Mouse (Mus musculus): Measurements from ENCODE around the gene Adam33.
"Not testable (repeated sequence)": the region's sequence is repeated elsewhere in the genome, so short reads cannot be mapped to it uniquely, and the experiment has no call there.

Gene Adam33

DNA sequence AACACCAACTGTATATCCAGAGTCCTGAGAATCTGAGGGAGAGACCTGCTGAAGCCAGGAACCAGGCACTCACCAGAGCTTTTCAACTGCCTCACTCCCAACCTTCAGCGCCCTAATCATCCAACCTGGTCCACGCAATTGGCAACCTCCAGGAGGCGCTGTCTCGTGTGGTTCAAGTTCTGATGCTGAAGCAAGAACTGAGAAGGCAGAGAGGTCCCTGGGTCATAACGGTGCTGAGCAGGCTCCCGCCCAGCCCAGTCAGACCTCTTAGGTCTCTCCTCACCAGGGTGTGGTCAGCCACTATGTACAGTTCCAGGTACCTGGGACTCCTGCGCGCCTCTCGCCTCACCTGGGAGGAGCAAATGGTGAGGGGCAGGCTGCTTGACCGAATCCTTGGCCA lies 8.0 kb downstream of the Adam33 start:
- DNase-seq, result no peak

GRCm38 (mm10) chr2:131054646-131055264 lies 8.9 kb downstream of the Adam33 start:
- DNase-seq, result no peak

- no peak for DNase-seq
These were observed 9.6 kb downstream of the Adam33 start for GRCm38 (mm10) chr2:131053851-131054645.

DNA sequence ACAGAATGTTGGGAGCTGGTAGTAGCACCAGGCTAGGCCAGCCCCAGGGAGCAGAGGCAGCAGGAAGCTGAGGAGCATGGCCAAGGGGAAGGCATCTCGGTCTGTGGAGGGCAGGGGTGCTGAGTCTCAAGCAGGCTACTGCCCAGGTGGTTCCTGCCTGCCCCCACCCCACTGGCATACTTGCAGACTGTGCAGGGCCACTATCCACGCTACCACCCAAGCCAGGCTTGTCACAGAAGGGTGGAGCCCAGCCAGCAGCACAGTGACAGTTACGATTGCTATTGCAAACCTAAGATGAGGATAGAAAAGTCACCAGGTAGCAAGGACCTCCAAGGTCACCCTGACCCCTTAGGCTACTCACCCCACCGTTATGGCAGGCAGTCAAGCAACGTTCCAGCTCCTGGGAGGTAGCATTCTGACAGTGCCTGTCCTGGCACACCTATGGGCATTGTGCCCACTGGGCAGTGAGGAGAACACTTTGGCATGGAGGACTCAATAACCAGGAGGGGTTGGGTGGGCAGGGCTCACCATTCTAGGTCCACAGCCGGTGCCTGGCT lies 10.7 kb downstream of the Adam33 start:
- no peak for DNase-seq

- no peak for DNase-seq
These were observed 11.6 kb downstream of the Adam33 start for GRCm38 (mm10) chr2:131052043-131052442.

- no peak for DNase-seq
These were observed 17.6 kb downstream of the Adam33 start for GRCm38 (mm10) chr2:131046025-131046424.

DNA sequence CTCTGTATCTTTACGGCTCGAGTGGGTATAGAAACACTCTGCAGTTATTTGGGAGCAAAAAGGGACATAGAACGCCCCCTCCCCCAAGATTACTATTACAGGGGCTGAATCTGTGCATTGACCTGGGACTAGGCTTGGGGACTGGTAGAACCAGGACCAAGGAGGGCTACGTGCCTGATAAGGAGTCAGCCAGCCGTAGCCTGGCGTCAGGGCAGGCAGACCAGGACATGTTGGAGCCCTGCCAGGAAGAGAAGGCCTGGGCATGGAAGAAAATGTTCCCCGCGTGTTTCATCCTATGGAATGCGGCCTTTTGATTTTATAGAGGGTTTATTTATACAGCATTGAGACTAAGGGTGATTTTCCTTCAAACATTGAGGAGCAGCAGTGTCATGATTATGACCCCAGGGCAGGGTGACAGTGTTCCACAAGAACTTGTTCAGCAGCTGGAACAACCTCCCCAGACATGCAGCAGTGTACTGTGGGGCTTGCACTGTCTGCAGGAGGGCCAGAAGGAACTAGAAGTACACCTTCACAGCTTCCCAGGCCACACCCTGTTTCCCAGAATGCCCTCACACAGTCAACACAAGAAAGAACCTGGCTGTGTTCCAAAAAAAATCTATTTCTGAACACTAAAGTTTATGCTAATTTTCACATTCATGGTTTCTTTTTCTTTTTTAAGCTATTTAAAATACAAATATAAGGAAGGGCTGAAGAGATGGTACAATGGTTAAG lies 18.5 kb downstream of the Adam33 start:
- DNase-seq, result no peak

- DNase-seq, result no peak
These were observed 19.2 kb downstream of the Adam33 start for GRCm38 (mm10) chr2:131044354-131044852.

- no peak for DNase-seq
These were observed 20.6 kb downstream of the Adam33 start, which contains the start of gene Gfra4 for GRCm38 (mm10) chr2:131042988-131043387. TSS of gene Gfra4 (minus strand) at chr2:131043088.

DNA sequence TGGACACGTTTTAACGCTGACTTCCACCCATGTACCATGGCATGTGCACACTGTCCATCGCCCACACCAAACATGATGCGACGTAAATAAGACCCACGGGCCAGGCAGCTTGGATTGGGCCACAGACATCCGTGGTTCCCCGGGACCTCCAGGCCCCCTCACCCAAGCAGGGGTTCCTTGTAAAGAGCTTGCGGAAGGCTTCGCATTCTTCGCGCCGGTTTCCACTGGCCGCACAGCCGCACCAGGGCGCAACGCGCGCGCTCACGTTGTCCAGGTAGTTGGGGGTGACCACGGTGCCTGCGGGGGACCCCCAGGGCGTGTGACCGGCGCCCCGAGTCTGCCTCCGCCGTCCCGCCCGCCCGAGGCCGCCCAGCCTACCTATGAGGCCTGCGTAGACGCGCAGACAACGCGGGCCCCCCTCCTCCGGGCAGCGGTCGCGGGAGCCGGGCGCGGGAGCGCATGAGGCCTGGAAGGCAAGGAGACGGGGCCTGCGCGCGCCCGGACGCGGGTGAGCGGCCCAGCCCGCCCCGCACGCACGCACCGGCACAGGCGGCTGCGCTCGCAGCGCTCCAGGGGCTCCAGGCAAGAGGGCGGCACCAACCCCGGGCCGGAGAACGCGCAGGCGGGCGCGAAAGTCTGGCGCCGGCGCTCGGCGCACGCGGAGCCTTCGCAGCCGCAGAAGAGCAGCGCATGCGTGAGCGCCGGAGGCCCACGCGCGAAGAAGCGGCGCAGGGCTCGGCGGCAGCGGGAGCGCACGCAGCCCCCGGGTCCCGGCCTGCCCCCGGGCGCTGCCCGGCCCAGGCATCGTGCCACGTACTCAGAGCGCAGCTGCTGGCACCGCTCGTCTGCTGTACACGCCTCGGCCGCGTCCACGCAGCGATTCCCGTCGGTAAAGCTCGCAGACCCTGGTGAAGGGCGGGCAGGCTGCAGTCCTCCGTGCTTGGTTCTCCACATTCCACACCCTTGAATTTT lies 22.5 kb downstream of the Adam33 start:
- DNase-seq, result peak; percentile 54 to 60

- DNase-seq, result no peak
These were observed 24.9 kb downstream of the Adam33 start for GRCm38 (mm10) chr2:131038675-131039074.

DNA sequence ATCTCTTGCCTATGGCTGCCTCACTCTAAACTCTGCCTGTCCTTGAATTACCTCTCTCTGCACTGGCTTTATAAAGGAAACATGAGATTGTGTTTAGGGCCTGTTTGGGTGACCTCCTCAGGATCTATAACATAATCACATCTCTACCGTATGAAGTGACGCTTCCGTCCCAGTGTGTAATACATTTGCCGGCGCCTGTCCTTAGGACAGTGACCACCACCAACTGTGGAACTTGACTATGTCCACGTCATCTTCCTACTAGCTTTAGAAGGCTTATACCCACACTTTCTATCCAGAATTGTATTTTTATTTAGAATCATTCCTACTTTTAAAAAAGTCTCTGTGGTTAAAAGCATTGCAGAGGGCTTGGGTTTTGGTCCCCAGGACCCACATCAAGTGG lies 25.4 kb downstream of the Adam33 start:
- DNase-seq, result no peak

GRCm38 (mm10) chr2:131037226-131037990 lies 26.2 kb downstream of the Adam33 start:
- DNase-seq, result no peak

- DNase-seq, result no peak
These were observed 26.9 kb downstream of the Adam33 start for GRCm38 (mm10) chr2:131036757-131037156.

- DNase-seq, result no peak
These were observed 27.3 kb downstream of the Adam33 start for GRCm38 (mm10) chr2:131036343-131036742.

DNA sequence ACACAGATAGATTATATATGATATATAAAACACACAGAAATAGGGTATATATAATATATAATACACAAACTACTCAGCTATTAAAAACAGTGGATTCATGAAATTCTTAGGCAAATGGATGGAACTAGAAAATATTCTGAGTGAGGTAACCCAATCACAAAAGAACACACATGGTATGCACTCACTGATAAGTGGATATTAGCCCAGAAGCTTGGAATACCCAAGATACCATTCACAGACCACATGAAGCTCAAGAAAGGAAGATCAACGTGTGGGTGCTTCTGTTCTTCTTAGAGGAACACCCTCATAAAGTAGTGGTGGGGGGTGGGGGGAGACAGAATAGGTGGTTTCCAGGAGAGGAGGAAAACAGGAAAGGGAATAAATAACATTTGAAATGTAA lies 32.2 kb downstream of the Adam33 start:
- not testable (repeated sequence) for DNase-seq

- no peak for DNase-seq
These were observed 32.6 kb downstream of the Adam33 start for GRCm38 (mm10) chr2:131030998-131031397.

DNA sequence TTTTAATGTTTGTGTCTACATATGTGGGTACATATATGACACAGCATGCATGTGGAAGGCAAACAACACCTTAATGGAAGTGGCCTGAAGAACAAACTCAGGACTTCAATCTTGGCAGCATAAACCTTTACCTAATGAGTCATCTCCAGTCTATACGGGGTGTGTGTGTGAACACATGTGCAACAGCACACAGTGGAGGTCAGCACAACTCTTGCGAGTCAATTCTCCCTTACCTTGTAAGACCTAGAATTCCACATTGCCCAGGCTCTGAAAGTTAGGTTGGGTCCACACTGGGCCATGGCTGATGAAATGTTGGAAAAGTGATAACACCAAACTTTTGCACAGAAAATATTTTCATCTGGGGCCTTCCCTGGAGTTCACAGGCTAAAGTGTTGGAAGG lies 33.1 kb downstream of the Adam33 start:
- no peak for DNase-seq

GRCm38 (mm10) chr2:131029065-131029935 lies 34.3 kb downstream of the Adam33 start:
- DNase-seq, result no peak

DNA sequence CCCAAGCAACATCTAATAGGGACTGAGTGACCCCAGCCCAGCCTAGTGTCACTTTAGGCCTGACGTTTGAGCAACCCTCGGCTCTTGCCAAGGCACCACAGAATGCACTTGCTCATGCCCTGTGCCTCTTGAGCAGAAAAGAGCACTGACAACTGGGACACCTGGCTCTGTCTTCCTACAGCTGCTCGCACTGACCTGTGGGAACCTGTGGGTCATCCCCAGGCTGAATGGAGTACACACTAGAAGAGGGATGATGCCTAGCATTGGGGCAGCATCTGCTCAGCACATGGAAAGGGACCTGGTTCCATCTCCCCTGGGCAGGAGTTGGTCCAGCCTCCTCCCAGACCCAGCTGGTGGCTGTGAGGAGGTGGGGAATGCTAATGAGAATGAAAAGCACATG lies 36.7 kb downstream of the Adam33 start:
- DNase-seq, result no peak
